Mouse (Mus musculus): ENCODE results near the gene Rbfox1.

DNA sequence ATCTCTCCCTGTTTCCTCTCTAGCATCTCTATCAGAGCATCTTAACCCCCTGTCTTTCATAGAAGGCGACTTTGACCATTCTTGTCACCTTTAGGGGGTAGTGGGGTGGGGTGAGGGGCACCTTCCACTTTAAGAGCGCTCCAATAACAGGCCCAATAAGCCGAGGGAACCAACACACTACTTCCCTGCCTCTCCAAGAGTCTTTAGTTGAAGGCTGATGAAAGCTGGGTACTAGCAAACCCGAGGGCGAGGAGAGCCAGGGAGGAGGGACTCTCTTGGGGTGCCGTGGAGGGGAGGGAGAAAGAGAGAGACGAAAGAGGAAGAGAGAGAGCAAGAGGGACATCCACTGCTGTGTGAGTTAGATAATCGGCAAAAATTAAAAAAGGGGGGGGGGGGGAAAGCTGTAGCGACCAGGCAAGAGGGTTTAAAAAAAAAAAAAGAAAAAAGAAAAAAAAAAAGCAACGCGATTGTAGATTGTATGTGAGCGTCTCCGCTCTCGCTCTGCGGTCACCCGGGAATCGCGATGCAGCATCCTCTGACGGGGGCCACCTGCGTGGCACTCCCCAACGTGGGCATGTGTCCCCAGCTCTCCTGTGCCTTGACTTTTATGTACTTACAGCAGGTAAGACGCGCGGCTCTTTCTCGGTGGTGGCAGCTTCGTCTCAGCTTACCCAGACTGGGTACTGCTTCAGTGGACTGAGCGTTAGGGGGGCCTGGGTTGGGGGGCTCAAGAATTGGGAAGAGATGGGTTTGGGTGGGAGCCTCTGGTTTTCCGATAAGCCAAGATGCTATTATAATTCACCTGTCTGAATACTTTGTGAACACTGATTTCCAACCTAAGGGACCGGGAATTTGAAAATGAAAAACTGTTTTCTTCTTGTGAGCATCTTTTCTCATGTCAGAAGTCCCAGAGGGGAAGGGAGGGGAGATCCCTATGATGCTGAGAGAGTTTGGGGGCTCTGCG lies 1154.5 kb downstream of the Rbfox1 start:
- TF ChIP-seq CEBPB (IDR thresholded peaks at IDR 0.05; ENCODE audit: low read depth) (no peak), CTCF (IDR thresholded peaks at IDR 0.05; ENCODE audit: control insufficient read depth, insufficient read depth, insufficient read length) (no peak), MYOG (IDR thresholded peaks at IDR 0.05; ENCODE audit: control insufficient read depth, extremely low read depth, insufficient read length) (no peak), FOSL1 (IDR thresholded peaks at IDR 0.05; ENCODE audit: insufficient read depth, low read length, poor library complexity, severe bottlenecking) (no peak), MYOD1 (IDR thresholded peaks at IDR 0.05; ENCODE audit: control insufficient read depth, insufficient read length, low read depth) (no peak), USF1 (IDR thresholded peaks at IDR 0.05; ENCODE audit: low read depth) (no peak), MAX (IDR thresholded peaks at IDR 0.05) (no peak)

Measured in C2C12 (cell line).